Mouse (Mus musculus): ENCODE results near the gene Haus2.

Haus2 gene

DNA sequence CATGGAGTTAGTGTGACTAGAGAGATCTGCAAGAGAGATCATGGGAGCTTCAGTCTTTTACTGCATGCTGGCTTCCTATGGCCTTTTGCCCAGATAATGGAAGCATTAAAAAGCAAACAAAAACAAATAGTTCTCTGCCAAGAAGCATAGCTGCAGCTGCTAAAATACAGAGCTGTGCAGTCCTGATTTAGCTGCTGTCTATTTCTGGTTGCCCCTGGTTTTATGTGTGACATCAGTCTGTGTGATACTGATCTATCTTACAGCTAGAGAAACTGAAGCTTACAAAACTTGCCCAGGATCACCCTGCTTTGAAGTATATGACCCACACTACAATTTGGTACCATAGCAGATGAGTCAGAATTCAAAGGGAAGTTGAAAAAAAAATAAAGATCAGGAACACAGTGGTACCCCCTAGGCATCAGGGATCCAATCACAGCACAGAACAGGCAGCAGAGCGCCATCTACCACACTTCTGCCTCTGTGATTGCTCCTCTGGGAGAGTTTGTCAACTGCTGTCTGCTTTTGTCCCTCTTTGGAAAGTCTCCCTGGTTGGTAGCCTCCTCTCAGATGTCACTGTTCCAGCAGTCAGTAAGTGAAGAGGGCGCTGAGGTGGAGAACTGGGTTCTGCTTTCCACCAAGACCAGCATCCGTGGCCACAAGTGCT is 54.4 kb downstream of the Haus2 start:
- DNase-seq (ENCODE audit: low read depth, low spot score) = no peak

DNA sequence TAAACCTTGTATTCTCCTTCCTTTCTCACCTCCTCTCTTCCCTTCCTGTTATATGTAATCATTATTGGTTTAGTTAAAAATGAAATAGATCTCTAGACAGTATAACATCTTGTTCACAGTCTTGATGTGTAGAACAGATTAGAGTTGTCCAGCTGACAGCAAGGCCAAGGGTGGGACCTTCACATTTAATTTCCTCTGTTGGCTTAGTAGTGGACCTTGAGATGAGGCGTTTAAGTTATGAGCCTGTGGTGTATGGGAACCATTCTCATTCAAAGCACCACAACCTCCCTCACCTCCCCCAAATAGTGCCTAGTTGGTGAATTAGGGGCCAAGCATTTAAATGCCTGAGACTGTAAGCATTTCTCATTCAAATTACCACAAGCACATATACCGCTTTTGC is 58.3 kb downstream of the Haus2 start:
- no peak for DNase-seq (ENCODE audit: low read depth, low spot score)

DNA sequence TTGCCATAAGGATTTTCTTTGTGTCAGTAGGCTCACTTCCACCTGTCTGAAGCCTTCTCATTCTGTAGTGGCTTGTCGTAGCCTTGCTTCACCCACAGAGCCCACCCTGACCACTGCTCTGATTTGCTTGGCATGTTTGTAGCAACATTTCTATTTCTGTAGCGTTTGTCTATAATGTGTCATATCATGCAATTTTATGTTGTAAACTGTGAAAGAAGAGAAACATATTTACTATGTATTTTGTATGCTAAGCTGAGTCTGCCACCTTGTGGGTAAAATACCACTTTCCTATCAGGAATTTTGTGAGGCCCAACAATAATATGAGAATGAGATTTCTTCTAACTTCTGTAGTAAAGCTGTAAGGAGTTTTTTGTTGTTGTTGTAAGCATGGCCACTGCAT is 61.1 kb downstream of the Haus2 start:
- DNase-seq (ENCODE audit: low read depth, low spot score) = no peak

Data from retina, postnatal 7 days (tissue).